Comparison of ENCODE assay signal across 12 mouse cellular contexts in genomic region chr13:57867586-57867985, GRCm38 (mm10). TPM values are rescaled to one million over a fixed set of nuclear protein-coding genes. Genes with fewer than 3 reads are reported as not detected.
DNase-seq lines count a peak whose midpoint lies in the region; ATAC-seq lines count a peak whose summit lies in the region.
"Had no signal": no experiment of that assay in that cellular context is flagged by ENCODE, and none has a peak within 500 bp of the region (broad histone marks: within the 10 kb centered on the region; RNA-seq: fewer than 3 reads in every experiment).

No protein-coding gene starts in this region.

- intact Hi-C loops in left cerebral cortex, postnatal 25 days (cut with DNase I): no loop called here

- no peak for ATAC-seq in hindbrain, embryonic 16.5 days
- no peak for ATAC-seq in embryonic facial prominence, embryonic 11.5 days (replicated peaks; ENCODE audit: insufficient number of reproducible peaks, low FRiP score, low TSS enrichment, low read depth)

- WGBS in hindbrain, embryonic 10.5 days: 66% methylated on average over 7 of the region's 7 CpGs
- 65% methylated on average over 7 of the region's 7 CpGs for WGBS in hindbrain, embryonic 16.5 days
- 55% methylated on average over 7 of the region's 7 CpGs for WGBS in embryonic facial prominence, embryonic 11.5 days

- H3K27me3 ChIP-seq in hindbrain, embryonic 10.5 days (ENCODE audit: insufficient read depth, poor library complexity, severe bottlenecking): no peaks in the 10 kb centered on the region
- no peaks in the 10 kb centered on the region for H3K27me3 ChIP-seq in hindbrain, embryonic 16.5 days (replicated peaks; ENCODE audit: control insufficient read depth, insufficient read depth, low read length)
- H3K27me3 ChIP-seq in embryonic facial prominence, embryonic 11.5 days (ENCODE audit: control insufficient read depth, insufficient read depth, low read length): no peaks in the 10 kb centered on the region

- no peak overlapping the region for H3K27ac ChIP-seq in hindbrain, embryonic 10.5 days
- H3K27ac ChIP-seq in hindbrain, embryonic 16.5 days (ENCODE audit: low read depth, low read length): no peak overlapping the region
- H3K27ac ChIP-seq in embryonic facial prominence, embryonic 11.5 days (replicated peaks; ENCODE audit: low read depth, low read length): no peak overlapping the region
- H3K27ac ChIP-seq: midbrain, embryonic 10.5 days had no signal

- H3K4me3 ChIP-seq in hindbrain, embryonic 10.5 days: no peak overlapping the region
- H3K4me3 ChIP-seq in hindbrain, embryonic 16.5 days (ENCODE audit: low read length): no peak overlapping the region
- H3K4me3 ChIP-seq in embryonic facial prominence, embryonic 11.5 days (ENCODE audit: low read depth, low read length): no peak overlapping the region
- H3K4me3 ChIP-seq: midbrain, embryonic 10.5 days had no signal

- no peak overlapping the region for H3K9ac ChIP-seq in hindbrain, embryonic 16.5 days (ENCODE audit: low read depth, low read length)
- no peak overlapping the region for H3K9ac ChIP-seq in embryonic facial prominence, embryonic 11.5 days (replicated peaks; ENCODE audit: low read length)

- H3K36me3 ChIP-seq in hindbrain, embryonic 10.5 days: no peaks in the 10 kb centered on the region
- H3K36me3 ChIP-seq in hindbrain, embryonic 16.5 days (ENCODE audit: control insufficient read depth, insufficient read depth, low read length): no peaks in the 10 kb centered on the region
- H3K36me3 ChIP-seq in embryonic facial prominence, embryonic 11.5 days (replicated peaks; ENCODE audit: control insufficient read depth, insufficient read depth, low read depth, low read length): no peaks in the 10 kb centered on the region
- H3K36me3 ChIP-seq: midbrain, embryonic 10.5 days had no signal

- H3K4me1 ChIP-seq in hindbrain, embryonic 10.5 days (replicated peaks): peaks cover 10% of the 10 kb centered on the region
- 0 out of 2 replicates have a peak, but pooled peaks cover 3% of the 10 kb centered on the region for H3K4me1 ChIP-seq in hindbrain, embryonic 16.5 days (ENCODE audit: control insufficient read depth, insufficient read depth, low read depth, low read length)
- no peaks in the 10 kb centered on the region for H3K4me1 ChIP-seq in embryonic facial prominence, embryonic 11.5 days (ENCODE audit: control insufficient read depth, insufficient read depth, low read length)
- H3K4me1 ChIP-seq: midbrain, embryonic 10.5 days had no signal

- DNase-seq in hindbrain, embryonic 10.5 days (ENCODE audit: low spot score): peak; percentile 25
- peak; percentile 20 for DNase-seq in ovary, postnatal 14 days (ENCODE audit: low spot score)
- DNase-seq in ovary, postnatal 10 days (ENCODE audit: low spot score): no peak
- peak; percentile 80 for DNase-seq in embryonic facial prominence, embryonic 11.5 days (ENCODE audit: low spot score)
- DNase-seq in yolk sac, embryonic 10.5 days (ENCODE audit: low spot score): peak; percentile 29
- DNase-seq in left cerebral cortex, postnatal 25 days (ENCODE audit: low spot score in 2 of 2): no peak
- no peak for DNase-seq in urinary bladder, postnatal 4 days (ENCODE audit: low spot score in 2 of 2)
- DNase-seq: layer of hippocampus, adult 9-11 months had no signal

- no peak overlapping the region for H3K4me2 ChIP-seq in hindbrain, embryonic 16.5 days (ENCODE audit: low read length)
- no peak overlapping the region for H3K4me2 ChIP-seq in embryonic facial prominence, embryonic 11.5 days (ENCODE audit: low read depth, low read length)

- H3K9me3 ChIP-seq in hindbrain, embryonic 10.5 days: no peaks in the 10 kb centered on the region
- H3K9me3 ChIP-seq in hindbrain, embryonic 16.5 days (ENCODE audit: control insufficient read depth, low read length): no peaks in the 10 kb centered on the region
- no peaks in the 10 kb centered on the region for H3K9me3 ChIP-seq in embryonic facial prominence, embryonic 11.5 days (replicated peaks; ENCODE audit: control insufficient read depth, low read length)
- H3K9me3 ChIP-seq: midbrain, embryonic 10.5 days had no signal

RNA-seq across cellular contexts. Expression of gene Spock1, which starts 40.5 kb away (rescaled TPM):
- polyA plus RNA-seq in hindbrain, embryonic 10.5 days (2016; fragmentation: Nextera tagmentation; extraction: Ambion mirVana): 5.4 and 10.3 TPM in 2 replicates
- polyA plus RNA-seq in hindbrain, embryonic 16.5 days (2015; fragmentation: Nextera tagmentation; extraction: Ambion mirVana): 83.3 and 96.1 TPM in 2 replicates
- polyA plus RNA-seq in embryonic facial prominence, embryonic 11.5 days (2014; fragmentation: Nextera tagmentation; extraction: Ambion mirVana): 7.6 and 8.5 TPM in 2 replicates
- 100 to 1,000 TPM; 269 to 271 TPM for total RNA-seq in left cerebral cortex, postnatal 25 days (2021)
- total RNA-seq: liver, adult 2 months had no signal
- polyA plus RNA-seq: liver, adult 2 months; spleen, adult 2 months had no signal

Comparison
In these comparisons a context has a peak if more than half of its experiments do, and no peak if none do; other contexts are left out.
1. DNase-seq: peak in hindbrain, embryonic 10.5 days (single experiment), ovary, postnatal 14 days (single experiment), embryonic facial prominence, embryonic 11.5 days (single experiment) and yolk sac, embryonic 10.5 days (single experiment); none in ovary, postnatal 10 days (single experiment), left cerebral cortex, postnatal 25 days (0 of 2) and urinary bladder, postnatal 4 days (0 of 2).